Mouse (Mus musculus) bone marrow, adult 2 months (tissue): ENCODE results near the gene Baz1a.

Experiments
- CTCF ChIP-seq: fragments of 200-500 bp; IDR thresholded peaks from 2 replicates; pipeline ENCODE4 v1.5.1; 2011; ENCODE audit warnings: low read length, control low read depth; ENCODE audit not compliant: control insufficient read depth, insufficient read depth
- POLR2A ChIP-seq: fragments of 200-500 bp; IDR thresholded peaks from 2 replicates; pipeline ENCODE4 v1.6.1; 2011; ENCODE audit warnings: low read depth, mild to moderate bottlenecking, control low read depth, low read length, borderline replicate concordance; ENCODE audit not compliant: control insufficient read depth

- TF ChIP-seq CTCF (no peak), POLR2A (no peak)
Measured at GRCm38 (mm10) chr12:54956974-54957373, 57.2 kb downstream of the Baz1a start.
